Mouse (Mus musculus): ENCODE measurements at regions not wholly inside any gene's neighbourhood (a gene's known extent, or its start where the extent isn't known, plus 50 kb on each side); places are given as distances from the start of the nearest gene placed in this dataset.

DNA sequence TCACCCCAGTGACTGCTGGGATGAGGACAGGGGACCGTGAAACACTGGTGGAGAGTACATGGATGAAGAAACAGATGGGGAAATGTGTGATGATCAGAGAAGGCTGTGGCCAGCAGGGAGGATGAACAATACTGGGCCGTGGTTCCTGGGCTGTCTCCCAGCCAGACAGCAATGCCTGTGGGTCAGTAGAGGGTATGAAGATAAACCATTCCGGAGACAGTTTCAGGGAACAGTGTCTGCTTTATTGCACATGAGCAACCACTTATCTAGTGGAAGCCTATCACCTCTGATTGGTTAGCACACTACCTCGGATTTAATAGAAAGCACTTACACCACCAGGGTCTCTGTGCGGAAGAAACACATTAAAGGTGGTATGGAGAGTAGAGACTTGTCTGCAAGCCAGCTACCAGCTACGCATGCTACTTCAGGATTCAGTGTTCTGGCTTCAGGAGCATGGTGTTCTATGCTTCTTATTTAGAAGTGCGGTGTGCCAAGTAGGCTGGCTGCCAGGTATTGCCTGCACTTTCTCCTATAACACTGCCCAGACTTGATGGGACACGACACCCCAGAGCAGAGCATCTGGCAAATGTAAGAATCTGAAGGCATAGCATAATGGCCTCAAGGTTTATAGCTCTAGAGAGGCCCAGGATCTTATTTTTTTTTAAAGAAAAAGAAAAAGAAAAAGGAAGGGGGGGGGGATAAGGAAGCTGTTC is 185.5 kb downstream of the Clic5 start:
- Histone ChIP-seq H3K36me3 (ENCODE audit: control insufficient read depth, insufficient read depth, low read length) (no peaks in the 10 kb centered on the region), H3K4me1 (ENCODE audit: control insufficient read depth, insufficient read depth, low read length) (no peaks in the 10 kb centered on the region), H3K27ac (ENCODE audit: insufficient read depth, low read depth, low read length) (no peak overlapping the region), H3K4me3 (ENCODE audit: insufficient read depth, low read depth, low read length) (no peak overlapping the region), H3K27me3 (replicated peaks; ENCODE audit: control insufficient read depth, insufficient read depth, low read length) (no peaks in the 10 kb centered on the region)
- DNase-seq, result peak; percentile 20
- WGBS, result 81% methylated on average over 8 of the region's 8 CpGs
- TF ChIP-seq CTCF (conservative IDR thresholded peaks at IDR 0.05; ENCODE audit: insufficient read depth, insufficient read length, low read depth, low read length), result no peak

DNA sequence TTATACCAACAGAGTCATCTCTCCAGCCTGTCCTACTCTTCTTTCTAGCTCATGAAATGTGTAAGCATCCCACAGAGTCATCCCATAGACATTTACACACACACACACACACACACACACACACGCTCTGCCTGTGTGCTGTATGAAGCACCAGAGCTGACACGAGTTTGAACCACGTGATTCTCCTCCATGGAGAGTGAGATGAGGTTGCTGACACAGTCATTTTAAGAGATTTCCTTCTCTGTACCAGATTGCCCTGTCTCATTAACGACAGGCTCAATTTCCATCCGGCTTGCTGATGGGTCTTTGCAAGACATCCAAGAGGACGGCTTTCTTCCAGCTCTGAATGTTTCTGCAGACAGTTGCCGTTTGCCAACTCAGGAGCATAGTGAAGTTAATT is 190.0 kb downstream of the Clic5 start:
- no peak overlapping the region for H3K4me3 ChIP-seq (ENCODE audit: insufficient read depth, low read depth, low read length)
- no peaks in the 10 kb centered on the region for H3K4me1 ChIP-seq (ENCODE audit: control insufficient read depth, insufficient read depth, low read length)
- no peak overlapping the region for H3K27ac ChIP-seq (ENCODE audit: insufficient read depth, low read depth, low read length)
- no peaks in the 10 kb centered on the region for H3K27me3 ChIP-seq (replicated peaks; ENCODE audit: control insufficient read depth, insufficient read depth, low read length)
- H3K36me3 ChIP-seq (ENCODE audit: control insufficient read depth, insufficient read depth, low read length), result no peaks in the 10 kb centered on the region
- no peak for TF ChIP-seq POLR2A (IDR thresholded peaks at IDR 0.05; ENCODE audit: low read depth, low read length)
- TF ChIP-seq CTCF (conservative IDR thresholded peaks at IDR 0.05; ENCODE audit: insufficient read depth, insufficient read length, low read depth, low read length), result no peak
- no peak for DNase-seq
- 57% methylated on average over 7 of the region's 7 CpGs for WGBS

DNA sequence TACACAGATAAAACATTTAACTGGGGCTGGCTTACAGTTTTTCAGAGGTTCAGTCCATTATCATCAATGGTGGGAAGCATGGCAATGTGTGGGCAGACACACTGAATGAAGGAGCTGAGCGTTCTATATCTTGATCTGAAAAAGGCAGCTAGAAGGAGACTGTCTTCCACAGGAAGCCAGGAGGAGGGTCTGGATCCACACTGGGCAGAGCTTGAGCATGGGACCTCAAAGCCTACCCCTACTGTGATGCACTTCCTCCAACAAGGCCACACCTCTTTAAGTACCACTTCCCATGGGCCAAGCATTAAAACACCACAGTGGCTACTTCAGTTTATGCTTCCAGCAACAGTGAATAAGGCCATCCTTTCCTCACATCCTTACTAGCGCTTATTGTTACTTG is 200.5 kb downstream of the Clic5 start:
- no peaks in the 10 kb centered on the region for H3K27me3 ChIP-seq (replicated peaks; ENCODE audit: control insufficient read depth, insufficient read depth, low read length)
- no peak overlapping the region for H3K27ac ChIP-seq (ENCODE audit: insufficient read depth, low read depth, low read length)
- no peaks in the 10 kb centered on the region for H3K36me3 ChIP-seq (ENCODE audit: control insufficient read depth, insufficient read depth, low read length)
- no peak overlapping the region for H3K4me3 ChIP-seq (ENCODE audit: insufficient read depth, low read depth, low read length)
- TF ChIP-seq POLR2A (IDR thresholded peaks at IDR 0.05; ENCODE audit: low read depth, low read length) (no peak), CTCF (conservative IDR thresholded peaks at IDR 0.05; ENCODE audit: insufficient read depth, insufficient read length, low read depth, low read length) (no peak)
- no peak for DNase-seq
- 92% methylated on average over 2 of the region's 2 CpGs for WGBS
- no peaks in the 10 kb centered on the region for H3K4me1 ChIP-seq (ENCODE audit: control insufficient read depth, insufficient read depth, low read length)

DNA sequence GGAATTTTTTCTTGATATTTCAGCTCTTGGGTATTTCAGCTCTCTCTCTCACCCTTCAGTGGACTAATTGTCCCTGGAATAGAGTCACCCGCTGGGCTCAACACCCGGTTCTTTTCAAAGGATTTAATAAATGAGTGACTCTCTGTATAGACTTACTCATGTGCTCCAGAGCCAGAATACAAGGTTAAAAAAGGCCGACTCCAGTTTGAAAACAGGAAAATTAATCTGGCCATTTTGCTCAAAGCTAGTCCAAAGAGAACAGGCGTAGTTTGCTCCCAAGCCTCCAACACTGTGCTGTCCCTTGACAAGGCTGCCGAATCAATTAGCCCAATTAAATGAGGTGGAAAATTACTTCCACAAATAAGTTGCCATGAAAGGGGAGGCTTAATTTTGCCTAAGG is 209.4 kb downstream of the Clic5 start:
- Histone ChIP-seq H3K27me3 (replicated peaks; ENCODE audit: control insufficient read depth, insufficient read depth, low read length) (no peaks in the 10 kb centered on the region), H3K36me3 (ENCODE audit: control insufficient read depth, insufficient read depth, low read length) (no peaks in the 10 kb centered on the region), H3K4me1 (ENCODE audit: control insufficient read depth, insufficient read depth, low read length) (no peaks in the 10 kb centered on the region), H3K27ac (ENCODE audit: insufficient read depth, low read depth, low read length) (no peak overlapping the region), H3K4me3 (ENCODE audit: insufficient read depth, low read depth, low read length) (no peak overlapping the region)
- TF ChIP-seq CTCF (conservative IDR thresholded peaks at IDR 0.05; ENCODE audit: insufficient read depth, insufficient read length, low read depth, low read length), result no peak
- TF ChIP-seq POLR2A (IDR thresholded peaks at IDR 0.05; ENCODE audit: low read depth, low read length), result no peak
- DNase-seq, result no peak
- WGBS, result 37% methylated on average over 5 of the region's 5 CpGs

DNA sequence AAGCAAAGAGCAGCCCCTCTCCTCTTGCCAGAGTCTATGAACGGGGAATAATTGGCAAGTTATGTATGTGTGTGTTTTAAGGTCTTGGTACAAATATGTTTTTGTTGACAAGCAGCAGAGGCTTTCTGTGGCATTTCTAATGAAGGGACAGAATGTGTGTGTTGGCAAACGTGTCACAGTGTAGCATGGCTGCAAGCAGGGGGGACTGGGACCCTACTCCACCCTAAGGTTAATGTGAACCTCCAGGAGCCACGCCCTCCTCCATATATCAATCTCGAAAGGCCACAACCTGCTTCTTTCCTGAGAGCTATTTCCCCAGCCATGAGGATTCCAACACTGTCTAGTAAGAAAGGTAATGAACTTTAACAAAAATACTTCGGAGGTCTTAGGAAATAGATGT is 209.8 kb downstream of the Clic5 start:
- Histone ChIP-seq H3K36me3 (ENCODE audit: control insufficient read depth, insufficient read depth, low read length) (no peaks in the 10 kb centered on the region), H3K4me3 (ENCODE audit: insufficient read depth, low read depth, low read length) (no peak overlapping the region), H3K27ac (ENCODE audit: insufficient read depth, low read depth, low read length) (no peak overlapping the region), H3K27me3 (replicated peaks; ENCODE audit: control insufficient read depth, insufficient read depth, low read length) (no peaks in the 10 kb centered on the region), H3K4me1 (ENCODE audit: control insufficient read depth, insufficient read depth, low read length) (no peaks in the 10 kb centered on the region)
- no peak for DNase-seq
- TF ChIP-seq POLR2A (IDR thresholded peaks at IDR 0.05; ENCODE audit: low read depth, low read length) (no peak), CTCF (conservative IDR thresholded peaks at IDR 0.05; ENCODE audit: insufficient read depth, insufficient read length, low read depth, low read length) (no peak)
- WGBS, result 26% methylated on average over 5 of the region's 5 CpGs

DNA sequence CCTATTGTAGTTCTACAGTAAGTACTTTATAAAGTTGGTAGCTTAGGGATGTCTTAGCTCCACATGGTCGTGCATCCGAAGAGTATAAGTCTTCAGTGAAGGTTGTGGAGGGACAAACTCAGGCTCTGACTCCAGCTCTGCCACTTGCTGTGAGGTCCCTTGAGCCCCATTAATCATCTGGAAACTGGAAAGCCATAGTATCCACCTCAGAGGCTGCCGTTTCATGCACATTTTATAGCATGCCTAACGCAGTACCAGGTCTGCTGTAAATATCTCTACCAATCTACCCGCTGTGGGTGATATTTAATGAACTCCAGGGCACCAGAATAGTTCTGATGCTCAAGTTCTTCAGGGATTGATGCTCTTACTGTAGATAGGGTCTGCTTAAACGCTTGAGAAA is 216.5 kb downstream of the Clic5 start:
- Histone ChIP-seq H3K27ac (ENCODE audit: insufficient read depth, low read depth, low read length) (no peak overlapping the region), H3K4me3 (ENCODE audit: insufficient read depth, low read depth, low read length) (no peak overlapping the region), H3K27me3 (replicated peaks; ENCODE audit: control insufficient read depth, insufficient read depth, low read length) (no peaks in the 10 kb centered on the region), H3K36me3 (ENCODE audit: control insufficient read depth, insufficient read depth, low read length) (no peaks in the 10 kb centered on the region), H3K4me1 (ENCODE audit: control insufficient read depth, insufficient read depth, low read length) (no peaks in the 10 kb centered on the region)
- 69% methylated on average over 6 of the region's 6 CpGs for WGBS
- TF ChIP-seq POLR2A (IDR thresholded peaks at IDR 0.05; ENCODE audit: low read depth, low read length) (no peak), CTCF (conservative IDR thresholded peaks at IDR 0.05; ENCODE audit: insufficient read depth, insufficient read length, low read depth, low read length) (no peak)
- no peak for DNase-seq

DNA sequence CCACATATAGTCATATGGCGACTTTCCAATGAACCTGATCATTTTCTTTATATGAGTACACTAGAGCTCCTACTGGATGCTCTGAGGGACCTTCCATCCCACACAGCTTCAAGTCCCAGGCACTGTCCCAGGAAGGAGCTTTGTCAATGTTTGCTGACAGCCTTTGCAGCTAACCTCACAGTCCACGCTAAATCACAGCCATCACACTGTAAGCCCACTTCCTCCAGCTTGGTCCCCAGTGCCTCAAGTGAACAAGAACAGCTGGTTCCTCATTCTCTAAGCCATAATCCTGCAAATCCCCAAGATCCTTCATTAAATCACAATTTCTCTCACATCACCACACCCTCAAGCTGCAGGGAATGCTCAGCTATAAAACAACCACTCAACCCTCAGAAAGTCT is 222.6 kb downstream of the Clic5 start:
- Histone ChIP-seq H3K36me3 (ENCODE audit: control insufficient read depth, insufficient read depth, low read length) (no peaks in the 10 kb centered on the region), H3K4me1 (ENCODE audit: control insufficient read depth, insufficient read depth, low read length) (no peaks in the 10 kb centered on the region), H3K4me3 (ENCODE audit: insufficient read depth, low read depth, low read length) (no peak overlapping the region), H3K27me3 (replicated peaks; ENCODE audit: control insufficient read depth, insufficient read depth, low read length) (no peaks in the 10 kb centered on the region), H3K27ac (ENCODE audit: insufficient read depth, low read depth, low read length) (no peak overlapping the region)
- 77% methylated on average over 2 of the region's 2 CpGs for WGBS
- DNase-seq, result no peak
- no peak for TF ChIP-seq POLR2A (IDR thresholded peaks at IDR 0.05; ENCODE audit: low read depth, low read length)
- TF ChIP-seq CTCF (conservative IDR thresholded peaks at IDR 0.05; ENCODE audit: insufficient read depth, insufficient read length, low read depth, low read length), result no peak

Measured in kidney, adult 2 months (tissue).